Mouse (Mus musculus) hindbrain, postnatal 0 days (tissue): ENCODE measurements around the gene Pde4dip. TPM values are rescaled to one million over a fixed set of nuclear protein-coding genes. Genes with fewer than 3 reads are reported as not detected.

Experiments used
- ATAC-seq: fragments of 200-750 bp; cut with Nextera tagmentation; 2 replicates; pipeline ENCODE4 v1.8.0; 2017; ENCODE audit warnings: mild to moderate bottlenecking, moderate TSS enrichment, moderate library complexity
- DNase-seq: peaks from one replicate; pipeline ENCODE4 v3.0.0-alpha.2; 2015; ENCODE audit warnings: low spot score
- H3K27ac ChIP-seq: fragments of 300-500 bp; sonication (generic); 2 replicates; pipeline ENCODE4 v1.5.1; 2014; ENCODE audit warnings: mild to moderate bottlenecking
- H3K27me3 ChIP-seq: fragments of 300-500 bp; sonication (generic); 2 replicates; pipeline ENCODE4 v1.6.1; 2014; ENCODE audit warnings: low read length, mixed read lengths; ENCODE audit not compliant: insufficient read depth
- H3K36me3 ChIP-seq: fragments of 300-500 bp; sonication (generic); 2 replicates; pipeline ENCODE4 v1.6.1; 2014; ENCODE audit warnings: low read length, mixed read lengths; ENCODE audit not compliant: insufficient read depth
- H3K4me1 ChIP-seq: fragments of 300-500 bp; sonication (generic); 2 replicates; pipeline ENCODE4 v1.6.1; 2014; ENCODE audit warnings: antibody characterized with exemption, low read length, mixed read lengths; ENCODE audit not compliant: insufficient read depth
- H3K4me2 ChIP-seq: fragments of 300-500 bp; sonication (generic); 2 replicates; pipeline ENCODE4 v1.6.1; 2014; ENCODE audit warnings: low read depth, mild to moderate bottlenecking, low read length, moderate library complexity, mixed read lengths
- H3K4me3 ChIP-seq: fragments of 300-500 bp; sonication (generic); 2 replicates; pipeline ENCODE4 v1.5.1; 2014; ENCODE audit warnings: low read length
- H3K9ac ChIP-seq: fragments of 300-500 bp; sonication (generic); replicated peaks from 2 replicates; pipeline ENCODE4 v1.6.1; 2014; ENCODE audit warnings: mild to moderate bottlenecking, low read length, moderate library complexity, mixed read lengths
- H3K9me3 ChIP-seq: fragments of 300-500 bp; sonication (generic); 2 replicates; pipeline ENCODE4 v1.6.1; 2016; ENCODE audit warnings: low read length, mixed read lengths
- CTCF ChIP-seq: IDR thresholded peaks from 2 replicates; pipeline ENCODE4 v1.5.1; 2016; ENCODE audit warnings: antibody characterized with exemption, control low read depth, low read depth
- WGBS: fragments of 180-500 bp; shearing (Covaris S2); extraction: QIAGEN DNeasy Blood & Tissue Kit; methylation state at CpG from one replicate; pipeline ENCODE4 v1.1.7; 2014; 5-methylcytosine and 5-hydroxymethylcytosine counted together
- polyA plus RNA-seq: library from polyadenylated mRNA; unstranded; fragments of >200 nt; fragmentation: Nextera tagmentation; extraction: Ambion mirVana; gene quantifications from 2 replicates; pipeline ENCODE4 v1.2.1, GENCODE M21; 2015
- total RNA-seq: library from RNA; depleted of rRNA; stranded (reverse); fragments of >200 nt; gene quantifications from 2 replicates; pipeline ENCODE4 v1.2.3, GENCODE M21; 2014

Gene Pde4dip
- total and polyA plus RNA-seq, 2 experiments from 2014 or later, result 48.1 to 79.6 TPM

GRCm38 (mm10) chr3:97767771-97768762 is 120.4 kb downstream of the Pde4dip start:
- no peaks in the 10 kb centered on the region for H3K27me3 ChIP-seq
- peak overlapping the region; percentile 77 for H3K9ac ChIP-seq
- 3% methylated on average over 47 of the region's 47 CpGs for WGBS
- peak overlapping the region; percentile 88 for H3K4me3 ChIP-seq
- peak; percentile 97 for DNase-seq
- ATAC-seq, result peak; percentile 98
- TF ChIP-seq CTCF, result peak; percentile 72
- H3K36me3 ChIP-seq, result no peaks in the 10 kb centered on the region
- H3K4me2 ChIP-seq, result peak overlapping the region; percentile 96
- H3K4me1 ChIP-seq, result peaks cover 21% of the 10 kb centered on the region
- H3K9me3 ChIP-seq, result no peaks in the 10 kb centered on the region
- H3K27ac ChIP-seq, result peak overlapping the region; percentile 93

GRCm38 (mm10) chr3:97767041-97767770 is 121.3 kb downstream of the Pde4dip start:
- TF ChIP-seq CTCF, result no peak
- H3K27ac ChIP-seq, result peak overlapping the region; percentile 93
- DNase-seq (peak; percentile 51), ATAC-seq (no peak)
- H3K36me3 ChIP-seq, result no peaks in the 10 kb centered on the region
- H3K27me3 ChIP-seq, result no peaks in the 10 kb centered on the region
- peak overlapping the region; percentile 77 for H3K9ac ChIP-seq
- H3K9me3 ChIP-seq, result no peaks in the 10 kb centered on the region
- WGBS, result 2% methylated on average over 40 of the region's 40 CpGs
- peak overlapping the region; percentile 96 for H3K4me2 ChIP-seq
- H3K4me1 ChIP-seq, result peaks cover 24% of the 10 kb centered on the region
- H3K4me3 ChIP-seq, result peak overlapping the region; percentile 88

GRCm38 (mm10) chr3:97766459-97766858 is 122.0 kb downstream of the Pde4dip start:
- WGBS, result 42% methylated on average over 9 of the region's 9 CpGs

GRCm38 (mm10) chr3:97764152-97764551 is 124.4 kb downstream of the Pde4dip start:
- Histone ChIP-seq H3K27ac (0 out of 2 replicates have a peak overlapping the region, but pooled peaks have one; percentile 15), H3K36me3 (no peaks in the 10 kb centered on the region), H3K9ac (peak overlapping the region; percentile 43), H3K27me3 (no peaks in the 10 kb centered on the region), H3K4me1 (peaks cover 24% of the 10 kb centered on the region), H3K4me3 (peak overlapping the region; percentile 30), H3K9me3 (no peaks in the 10 kb centered on the region), H3K4me2 (peak overlapping the region; percentile 96)
- WGBS, result 44% methylated on average over 5 of the region's 5 CpGs
- ATAC-seq (no peak), DNase-seq (no peak)
- TF ChIP-seq CTCF, result no peak

More at GRCm38 (mm10) chr3:97766459-97766858, 122.0 kb downstream of the Pde4dip start:
- no peak for ATAC-seq
- Histone ChIP-seq H3K27ac (no peak overlapping the region), H3K27me3 (no peaks in the 10 kb centered on the region), H3K4me1 (peaks cover 24% of the 10 kb centered on the region), H3K9ac (peak overlapping the region; percentile 77; the same call in 1 of the 2 replicates), H3K4me2 (peak overlapping the region; percentile 96), H3K9me3 (no peaks in the 10 kb centered on the region), H3K4me3 (peak overlapping the region; percentile 88), H3K36me3 (no peaks in the 10 kb centered on the region)
- no peak for DNase-seq
- TF ChIP-seq CTCF, result no peak

- TF ChIP-seq CTCF, result no peak
- no peak overlapping the region for H3K4me3 ChIP-seq
- H3K9me3 ChIP-seq, result no peaks in the 10 kb centered on the region
- no peak overlapping the region for H3K27ac ChIP-seq
- DNase-seq (no peak), ATAC-seq (no peak)
- peaks cover 9% of the 10 kb centered on the region for H3K36me3 ChIP-seq
- H3K9ac ChIP-seq, result no peak overlapping the region
- H3K4me2 ChIP-seq, result no peak overlapping the region
- no peaks in the 10 kb centered on the region for H3K27me3 ChIP-seq
- 85% methylated on average over 6 of the region's 6 CpGs for WGBS
- peaks cover 24% of the 10 kb centered on the region for H3K4me1 ChIP-seq
Observed at GRCm38 (mm10) chr3:97761951-97762350, 126.6 kb downstream of the Pde4dip start.

- Histone ChIP-seq H3K36me3 (peaks cover 17% of the 10 kb centered on the region), H3K9me3 (no peaks in the 10 kb centered on the region), H3K4me2 (no peak overlapping the region), H3K27ac (no peak overlapping the region), H3K4me3 (no peak overlapping the region), H3K27me3 (no peaks in the 10 kb centered on the region), H3K4me1 (peaks cover 17% of the 10 kb centered on the region), H3K9ac (no peak overlapping the region)
- no peak for TF ChIP-seq CTCF
- DNase-seq (no peak), ATAC-seq (no peak)
- WGBS, result 93% methylated on average over 5 of the region's 5 CpGs
Observed at GRCm38 (mm10) chr3:97761168-97761567, 127.3 kb downstream of the Pde4dip start.
